Mouse (Mus musculus): ENCODE measurements at regions not wholly inside any gene's neighbourhood (a gene's known extent, or its start where the extent isn't known, plus 50 kb on each side); places are given as distances from the start of the nearest gene placed in this dataset.

DNA sequence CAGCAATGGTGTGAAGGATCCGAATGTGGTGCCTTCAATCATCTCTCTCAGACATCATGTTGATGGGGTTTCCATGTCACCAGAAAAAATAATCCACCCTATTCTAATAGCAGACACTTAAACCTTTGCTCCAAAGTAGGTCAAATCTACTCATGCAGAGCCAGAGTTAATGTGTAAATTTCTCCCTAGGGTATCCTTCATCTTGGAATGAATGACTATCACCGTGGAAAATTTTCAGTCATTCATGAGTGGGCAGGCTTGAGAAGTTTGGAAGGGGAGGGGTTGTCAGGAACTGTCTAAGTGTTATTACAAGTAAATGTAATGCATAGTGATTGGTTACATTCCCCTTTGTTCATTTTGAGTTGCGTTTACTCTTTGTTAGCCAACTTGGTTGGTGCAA lies 402.7 kb upstream of the Adgra3 start:
- TF ChIP-seq CTCF (conservative IDR thresholded peaks at IDR 0.05; ENCODE audit: low read length) = no peak
- no peak for TF ChIP-seq NANOG (IDR thresholded peaks at IDR 0.05; ENCODE audit: borderline replicate concordance, low read length)
- no peak for TF ChIP-seq POU5F1 (IDR thresholded peaks at IDR 0.05; ENCODE audit: borderline replicate concordance, low read length)

Data from E14TG2a.4 (cell line).